Mouse (Mus musculus): ENCODE results near the gene Acpp. TPM values are rescaled to one million over a fixed set of nuclear protein-coding genes. Genes with fewer than 3 reads are reported as not detected.

Gene Acpp
- polyA plus RNA-seq, 1 experiment from 2014 or later, result 0.64 TPM

- H3K9me3 ChIP-seq, result no peaks in the 10 kb centered on the region
- no peaks in the 10 kb centered on the region for H3K27me3 ChIP-seq
- no peak overlapping the region for H3K4me3 ChIP-seq
- WGBS, result 79% methylated on average over 5 of the region's 5 CpGs
- no peaks in the 10 kb centered on the region for H3K36me3 ChIP-seq
- no peak for ATAC-seq (ENCODE audit: borderline replicate concordance, extremely low read depth, low FRiP score, low TSS enrichment)
- no peaks in the 10 kb centered on the region for H3K4me1 ChIP-seq
- H3K9ac ChIP-seq, result no peak overlapping the region
- no peak overlapping the region for H3K4me2 ChIP-seq
- no peak overlapping the region for H3K27ac ChIP-seq
These were observed 1.9 kb upstream of the Acpp start for GRCm38 (mm10) chr9:104339483-104339882.

- H3K4me1 ChIP-seq, result no peaks in the 10 kb centered on the region
- no peak overlapping the region for H3K9ac ChIP-seq
- no peaks in the 10 kb centered on the region for H3K27me3 ChIP-seq
- H3K9me3 ChIP-seq, result no peaks in the 10 kb centered on the region
- no peak for ATAC-seq (ENCODE audit: borderline replicate concordance, extremely low read depth, low FRiP score, low TSS enrichment)
- WGBS, result 82% methylated on average over 18 of the region's 18 CpGs
- no peak overlapping the region for H3K4me3 ChIP-seq
- no peak overlapping the region for H3K27ac ChIP-seq
- H3K4me2 ChIP-seq, result no peak overlapping the region
- H3K36me3 ChIP-seq, result no peaks in the 10 kb centered on the region
These were observed 1.2 kb upstream of the Acpp start for GRCm38 (mm10) chr9:104338489-104339427.

- H3K36me3 ChIP-seq, result no peaks in the 10 kb centered on the region
- H3K27ac ChIP-seq, result no peak overlapping the region
- H3K4me1 ChIP-seq, result no peaks in the 10 kb centered on the region
- H3K9me3 ChIP-seq, result no peaks in the 10 kb centered on the region
- no peak overlapping the region for H3K9ac ChIP-seq
- no peak for ATAC-seq (ENCODE audit: borderline replicate concordance, extremely low read depth, low FRiP score, low TSS enrichment)
- no peaks in the 10 kb centered on the region for H3K27me3 ChIP-seq
- H3K4me3 ChIP-seq, result no peak overlapping the region
- H3K4me2 ChIP-seq, result no peak overlapping the region
- 81% methylated on average over 5 of the region's 5 CpGs for WGBS
These were observed 6.2 kb downstream of the Acpp start for GRCm38 (mm10) chr9:104331301-104331700.

GRCm38 (mm10) chr9:104328655-104329054, 8.9 kb downstream of the Acpp start:
- Histone ChIP-seq H3K36me3 (no peaks in the 10 kb centered on the region), H3K9me3 (no peaks in the 10 kb centered on the region), H3K4me3 (no peak overlapping the region), H3K4me1 (no peaks in the 10 kb centered on the region), H3K27me3 (no peaks in the 10 kb centered on the region), H3K4me2 (no peak overlapping the region), H3K9ac (no peak overlapping the region), H3K27ac (no peak overlapping the region; the same call in 1 of the 2 replicates)
- WGBS, result 40% methylated on average over 4 of the region's 4 CpGs
- no peak for ATAC-seq (ENCODE audit: borderline replicate concordance, extremely low read depth, low FRiP score, low TSS enrichment)

GRCm38 (mm10) chr9:104321519-104321918, 16.0 kb downstream of the Acpp start:
- WGBS, result 77% methylated on average over 7 of the region's 7 CpGs
- no peak overlapping the region for H3K9ac ChIP-seq
- no peak overlapping the region for H3K4me2 ChIP-seq
- no peaks in the 10 kb centered on the region for H3K27me3 ChIP-seq
- no peak for ATAC-seq (ENCODE audit: borderline replicate concordance, extremely low read depth, low FRiP score, low TSS enrichment)
- no peak overlapping the region for H3K27ac ChIP-seq
- no peaks in the 10 kb centered on the region for H3K36me3 ChIP-seq
- no peaks in the 10 kb centered on the region for H3K4me1 ChIP-seq
- no peak overlapping the region for H3K4me3 ChIP-seq
- H3K9me3 ChIP-seq, result no peaks in the 10 kb centered on the region

GRCm38 (mm10) chr9:104316351-104316750, 21.2 kb downstream of the Acpp start:
- H3K4me2 ChIP-seq, result no peak overlapping the region
- no peaks in the 10 kb centered on the region for H3K9me3 ChIP-seq
- no peak overlapping the region for H3K4me3 ChIP-seq
- 78% methylated on average over 11 of the region's 11 CpGs for WGBS
- no peaks in the 10 kb centered on the region for H3K4me1 ChIP-seq
- ATAC-seq (ENCODE audit: borderline replicate concordance, extremely low read depth, low FRiP score, low TSS enrichment), result no peak
- H3K27me3 ChIP-seq, result no peaks in the 10 kb centered on the region
- no peak overlapping the region for H3K27ac ChIP-seq
- no peak overlapping the region for H3K9ac ChIP-seq
- no peaks in the 10 kb centered on the region for H3K36me3 ChIP-seq

- WGBS, result 5% methylated on average over 10 of the region's 10 CpGs
- no peaks in the 10 kb centered on the region for H3K4me1 ChIP-seq
- no peaks in the 10 kb centered on the region for H3K9me3 ChIP-seq
- H3K4me2 ChIP-seq, result no peak overlapping the region
- ATAC-seq (ENCODE audit: borderline replicate concordance, extremely low read depth, low FRiP score, low TSS enrichment), result no peak
- no peak overlapping the region for H3K27ac ChIP-seq
- no peaks in the 10 kb centered on the region for H3K27me3 ChIP-seq
- no peaks in the 10 kb centered on the region for H3K36me3 ChIP-seq
- H3K9ac ChIP-seq, result no peak overlapping the region
- no peak overlapping the region for H3K4me3 ChIP-seq
These were observed 22.0 kb downstream of the Acpp start for GRCm38 (mm10) chr9:104315499-104315898.

GRCm38 (mm10) chr9:104306734-104307133, 30.8 kb downstream of the Acpp start:
- no peak overlapping the region for H3K9ac ChIP-seq
- H3K27me3 ChIP-seq, result no peaks in the 10 kb centered on the region
- no peak for ATAC-seq (ENCODE audit: borderline replicate concordance, extremely low read depth, low FRiP score, low TSS enrichment)
- 11% methylated on average over 6 of the region's 6 CpGs for WGBS
- no peak overlapping the region for H3K4me2 ChIP-seq
- H3K27ac ChIP-seq, result no peak overlapping the region
- H3K4me1 ChIP-seq, result no peaks in the 10 kb centered on the region
- no peaks in the 10 kb centered on the region for H3K36me3 ChIP-seq
- no peaks in the 10 kb centered on the region for H3K9me3 ChIP-seq
- H3K4me3 ChIP-seq, result no peak overlapping the region

GRCm38 (mm10) chr9:104305333-104306111, 32.0 kb downstream of the Acpp start:
- H3K4me3 ChIP-seq, result no peak overlapping the region
- H3K9me3 ChIP-seq, result no peaks in the 10 kb centered on the region
- H3K4me1 ChIP-seq, result no peaks in the 10 kb centered on the region
- ATAC-seq (ENCODE audit: borderline replicate concordance, extremely low read depth, low FRiP score, low TSS enrichment), result no peak
- H3K27ac ChIP-seq, result no peak overlapping the region
- H3K27me3 ChIP-seq, result no peaks in the 10 kb centered on the region
- WGBS, result 74% methylated on average over 6 of the region's 6 CpGs
- no peak overlapping the region for H3K4me2 ChIP-seq
- no peaks in the 10 kb centered on the region for H3K36me3 ChIP-seq
- no peak overlapping the region for H3K9ac ChIP-seq

- Histone ChIP-seq H3K9ac (no peak overlapping the region), H3K27ac (no peak overlapping the region), H3K36me3 (no peaks in the 10 kb centered on the region), H3K4me3 (no peak overlapping the region), H3K4me2 (no peak overlapping the region), H3K4me1 (no peaks in the 10 kb centered on the region), H3K27me3 (no peaks in the 10 kb centered on the region), H3K9me3 (no peaks in the 10 kb centered on the region)
- 65% methylated on average over 10 of the region's 10 CpGs for WGBS
- no peak for ATAC-seq (ENCODE audit: borderline replicate concordance, extremely low read depth, low FRiP score, low TSS enrichment)
These were observed 32.7 kb downstream of the Acpp start for GRCm38 (mm10) chr9:104304800-104305199.

GRCm38 (mm10) chr9:104304376-104304775, 33.2 kb downstream of the Acpp start:
- H3K36me3 ChIP-seq, result no peaks in the 10 kb centered on the region
- WGBS, result 58% methylated on average over 4 of the region's 4 CpGs
- H3K27ac ChIP-seq, result no peak overlapping the region
- H3K9ac ChIP-seq, result no peak overlapping the region
- no peak overlapping the region for H3K4me3 ChIP-seq
- no peak overlapping the region for H3K4me2 ChIP-seq
- no peak for ATAC-seq (ENCODE audit: borderline replicate concordance, extremely low read depth, low FRiP score, low TSS enrichment)
- no peaks in the 10 kb centered on the region for H3K4me1 ChIP-seq
- H3K9me3 ChIP-seq, result no peaks in the 10 kb centered on the region
- no peaks in the 10 kb centered on the region for H3K27me3 ChIP-seq

- Histone ChIP-seq H3K27me3 (no peaks in the 10 kb centered on the region), H3K9me3 (no peaks in the 10 kb centered on the region), H3K4me3 (no peak overlapping the region), H3K4me1 (no peaks in the 10 kb centered on the region), H3K27ac (no peak overlapping the region), H3K9ac (no peak overlapping the region), H3K36me3 (no peaks in the 10 kb centered on the region), H3K4me2 (no peak overlapping the region)
- ATAC-seq (ENCODE audit: borderline replicate concordance, extremely low read depth, low FRiP score, low TSS enrichment), result no peak
- 62% methylated on average over 12 of the region's 12 CpGs for WGBS
These were observed 37.0 kb downstream of the Acpp start for GRCm38 (mm10) chr9:104300569-104300968.

Measured in lung, embryonic 15.5 days (tissue).